Mouse (Mus musculus): ENCODE data around the gene S100a6.

Gene S100a6

GRCm38 (mm10) chr3:90600458-90601195, 12.1 kb upstream of the S100a6 start:
- DNase-seq (ENCODE audit: low read depth, low spot score) = no peak

- no peak for DNase-seq (ENCODE audit: low read depth, low spot score)
Observed at GRCm38 (mm10) chr3:90601486-90602110, 11.1 kb upstream of the S100a6 start, which contains the start of gene Gm42674. Gm42674 (plus strand) TSS chr3:90601904.

- DNase-seq (ENCODE audit: low read depth, low spot score) = peak; percentile 26
Observed at GRCm38 (mm10) chr3:90603623-90604022, 9.1 kb upstream of the S100a6 start, which contains the start of gene S100a4. S100a4 (plus strand) TSS chr3:90603771.

GRCm38 (mm10) chr3:90604416-90604815, 8.3 kb upstream of the S100a6 start:
- peak; percentile 29 for DNase-seq (ENCODE audit: low read depth, low spot score)

GRCm38 (mm10) chr3:90605049-90605448, 7.6 kb upstream of the S100a6 start:
- peak; percentile 29 for DNase-seq (ENCODE audit: low read depth, low spot score)

GRCm38 (mm10) chr3:90605736-90606135, 6.9 kb upstream of the S100a6 start:
- no peak for DNase-seq (ENCODE audit: low read depth, low spot score)

- DNase-seq (ENCODE audit: low read depth, low spot score) = no peak
Observed at GRCm38 (mm10) chr3:90606185-90606584, 6.5 kb upstream of the S100a6 start.

- DNase-seq (ENCODE audit: low read depth, low spot score) = no peak
Observed at GRCm38 (mm10) chr3:90607361-90607760, 5.3 kb upstream of the S100a6 start.

GRCm38 (mm10) chr3:90608223-90608622, 4.5 kb upstream of the S100a6 start, which contains the start of gene S100a5:
S100a5 (plus strand) TSS chr3:90608523.
- DNase-seq (ENCODE audit: low read depth, low spot score) = no peak

- no peak for DNase-seq (ENCODE audit: low read depth, low spot score)
Observed at GRCm38 (mm10) chr3:90609102-90609501, 3.6 kb upstream of the S100a6 start.

- DNase-seq (ENCODE audit: low read depth, low spot score) = no peak
Observed at GRCm38 (mm10) chr3:90611494-90611893, 1.2 kb upstream of the S100a6 start.

- peak; percentile 51 for DNase-seq (ENCODE audit: low read depth, low spot score)
Observed at GRCm38 (mm10) chr3:90612061-90612460, 621 bp upstream of the S100a6 start.

- DNase-seq (ENCODE audit: low read depth, low spot score) = no peak
Observed at GRCm38 (mm10) chr3:90613461-90614147, 922 bp downstream of the S100a6 start.

GRCm38 (mm10) chr3:90614148-90614530, 1.5 kb downstream of the S100a6 start:
- DNase-seq (ENCODE audit: low read depth, low spot score) = no peak

GRCm38 (mm10) chr3:90614611-90615251, 2.0 kb downstream of the S100a6 start:
- DNase-seq (ENCODE audit: low read depth, low spot score) = no peak

- DNase-seq (ENCODE audit: low read depth, low spot score) = peak; percentile 90
Observed at GRCm38 (mm10) chr3:90615415-90615814, 2.7 kb downstream of the S100a6 start.

- DNase-seq (ENCODE audit: low read depth, low spot score) = no peak
Observed at GRCm38 (mm10) chr3:90615911-90616310, 3.2 kb downstream of the S100a6 start.

GRCm38 (mm10) chr3:90617586-90617985, 4.9 kb downstream of the S100a6 start:
- peak; percentile 47 for DNase-seq (ENCODE audit: low read depth, low spot score)

GRCm38 (mm10) chr3:90621552-90621951, 8.9 kb downstream of the S100a6 start:
- DNase-seq (ENCODE audit: low read depth, low spot score) = no peak

- DNase-seq (ENCODE audit: low read depth, low spot score) = peak; percentile 83
Observed at GRCm38 (mm10) chr3:90623435-90624071, 10.9 kb downstream of the S100a6 start.

- DNase-seq (ENCODE audit: low read depth, low spot score) = no peak
Observed at GRCm38 (mm10) chr3:90625496-90625895, 12.8 kb downstream of the S100a6 start.

All from CD4-positive, CD25-positive, alpha-beta regulatory T cell, adult 2 months (primary cell).